Mouse (Mus musculus): ENCODE results near the gene Unc5c. TPM values are rescaled to one million over a fixed set of nuclear protein-coding genes. Genes with fewer than 3 reads are reported as not detected.
A peak's percentile ranks its signal among the peaks of the same experiment; 100 is the strongest.

The Unc5c gene
- total RNA-seq, 2 experiments from 2014 or later = 40.6 to 44.4 TPM

GRCm38 (mm10) chr3:141804133-141804532 is 339.1 kb downstream of the Unc5c start:
- DNase-seq (ENCODE audit: low spot score in 2 of 2) = no peak

DNA sequence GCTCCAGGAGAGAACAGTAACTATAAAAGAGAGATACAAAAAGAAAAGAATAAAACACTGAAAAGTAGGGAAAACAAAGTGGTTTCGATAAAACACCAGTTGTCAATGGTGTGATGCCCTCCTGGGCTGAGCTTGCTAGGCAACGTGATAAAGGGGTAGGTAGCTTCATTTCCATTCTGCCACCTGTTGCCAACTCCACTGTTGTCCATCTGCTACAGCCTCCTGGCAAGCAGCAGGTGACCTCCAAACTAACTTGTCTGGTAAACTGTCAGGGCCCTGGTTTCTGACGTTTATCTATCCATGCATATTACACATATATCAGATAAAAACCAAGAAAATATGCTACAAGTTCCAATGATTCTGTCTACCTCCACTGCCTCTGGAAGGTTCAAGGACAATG is 344.6 kb downstream of the Unc5c start:
- no peak for DNase-seq (ENCODE audit: low spot score in 2 of 2)

DNA sequence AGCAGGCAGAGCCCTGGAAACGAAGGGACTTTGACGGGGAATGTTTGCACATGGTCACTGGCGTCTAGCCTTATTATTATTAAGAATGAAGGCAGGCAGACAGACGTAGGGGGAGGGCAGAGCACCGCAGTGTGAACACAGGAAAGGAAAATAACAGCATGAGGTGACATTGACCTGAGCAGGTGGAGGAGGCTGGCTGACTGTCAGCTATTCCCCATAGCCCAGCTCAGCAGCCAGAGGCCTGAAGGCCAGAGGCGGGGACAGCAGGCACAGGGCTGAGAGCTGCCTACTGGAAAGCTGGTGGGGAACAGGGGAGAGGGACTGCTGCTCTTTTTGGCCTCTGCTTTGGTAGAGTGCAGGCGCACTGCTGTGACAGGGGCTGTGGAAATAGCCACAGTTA is 345.9 kb downstream of the Unc5c start:
- DNase-seq (ENCODE audit: low spot score in 2 of 2) = no peak

DNA sequence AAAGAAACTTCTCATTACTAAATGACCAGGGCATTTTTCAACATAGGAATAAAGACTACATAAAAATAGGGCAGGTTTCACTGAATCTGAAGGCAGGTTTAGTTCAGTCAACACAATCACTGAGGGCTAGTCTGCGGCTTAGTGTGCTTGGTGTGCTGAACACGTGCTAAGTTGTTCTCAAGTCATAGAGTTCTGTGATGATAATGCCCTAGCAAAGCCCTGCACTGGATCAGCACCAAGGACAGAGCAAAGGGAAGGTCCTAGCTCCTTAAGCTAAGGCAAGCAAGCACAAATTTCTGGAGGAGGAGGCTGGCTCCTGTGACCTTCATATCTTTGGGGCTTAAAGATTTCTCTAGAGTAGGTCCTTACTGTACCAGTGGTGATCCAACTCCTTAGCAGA is 346.3 kb downstream of the Unc5c start:
- no peak for DNase-seq (ENCODE audit: low spot score in 2 of 2)

DNA sequence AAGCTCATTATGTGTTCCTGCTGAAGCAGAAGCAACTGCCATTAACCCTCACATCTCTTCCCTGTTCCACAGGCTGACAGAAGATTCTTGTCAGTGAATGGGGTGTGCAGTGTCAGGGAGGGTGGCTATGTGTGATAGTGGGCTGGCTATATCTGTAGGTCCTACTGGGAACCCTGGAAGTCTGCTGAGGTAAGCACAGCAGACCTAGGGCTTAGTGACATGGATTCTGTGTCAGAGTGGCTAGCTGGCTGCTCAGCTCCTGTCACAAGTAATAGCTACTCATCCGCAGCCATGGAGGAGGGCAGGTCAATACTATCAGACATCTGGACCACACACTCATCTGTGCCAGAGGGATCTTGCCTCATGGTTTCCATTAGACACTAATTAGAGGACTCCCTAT is 349.8 kb downstream of the Unc5c start:
- DNase-seq (ENCODE audit: low spot score in 2 of 2) = no peak

- DNase-seq (ENCODE audit: low spot score in 2 of 2) = no peak
These were observed 353.7 kb downstream of the Unc5c start for GRCm38 (mm10) chr3:141818615-141819312.

- peak; percentile 16 to 46 for DNase-seq (ENCODE audit: low spot score in 2 of 2)
These were observed 354.4 kb downstream of the Unc5c start for GRCm38 (mm10) chr3:141819331-141819941.

- DNase-seq (ENCODE audit: low spot score in 2 of 2) = peak in 1 of 2 experiments; percentile 19
These were observed 363.3 kb downstream of the Unc5c start for GRCm38 (mm10) chr3:141828301-141828700.

- peak; percentile 62 to 89 for DNase-seq (ENCODE audit: low spot score in 2 of 2)
These were observed 366.1 kb downstream of the Unc5c start for GRCm38 (mm10) chr3:141831135-141831534.

GRCm38 (mm10) chr3:141838864-141839263 is 373.8 kb downstream of the Unc5c start:
- peak; percentile 30 to 66 for DNase-seq (ENCODE audit: low spot score in 2 of 2)

GRCm38 (mm10) chr3:141849206-141849605 is 384.2 kb downstream of the Unc5c start:
- no peak for DNase-seq (ENCODE audit: low spot score in 2 of 2)

DNA sequence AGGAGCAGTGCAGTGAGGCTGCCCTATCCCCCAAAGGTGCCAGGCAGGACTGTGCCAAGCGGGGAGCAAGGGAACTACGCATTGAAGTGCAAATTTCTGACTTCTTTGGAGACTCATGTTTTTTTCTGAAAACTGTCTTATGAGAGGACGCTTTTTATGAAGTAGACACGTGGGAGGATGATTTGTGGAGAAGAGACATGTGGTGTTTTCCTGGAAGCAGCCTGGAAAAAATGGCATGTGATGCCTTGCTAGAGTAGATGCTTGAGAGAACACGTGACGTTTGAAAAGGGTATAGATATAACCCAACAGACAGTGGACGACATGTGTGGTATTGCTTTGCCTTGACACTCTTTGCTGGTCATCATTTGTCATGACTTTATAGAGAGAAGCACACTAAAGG is 385.1 kb downstream of the Unc5c start:
- peak in 1 of 2 experiments; percentile 32 for DNase-seq (ENCODE audit: low spot score in 2 of 2)

DNA sequence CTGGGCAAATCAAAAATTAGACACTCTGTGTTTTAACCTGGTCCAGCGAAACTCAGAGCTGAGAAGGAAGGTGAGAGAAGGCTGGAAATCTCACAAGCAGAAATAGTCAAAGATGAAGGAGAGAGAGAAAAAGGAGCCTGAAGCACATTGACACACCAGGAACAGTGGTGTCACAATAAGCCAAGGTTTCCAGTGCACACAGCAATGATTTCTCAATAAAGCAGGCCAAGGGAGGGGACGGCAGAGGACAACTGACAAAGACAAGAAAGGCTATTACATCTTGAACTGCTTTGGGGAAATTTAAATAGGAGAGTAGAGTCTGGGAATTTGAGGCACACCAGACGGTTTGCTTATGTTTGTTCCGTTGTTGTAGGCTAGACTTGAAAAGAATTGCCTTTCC is 389.3 kb downstream of the Unc5c start:
- no peak for DNase-seq (ENCODE audit: low spot score in 2 of 2)

- no peak for DNase-seq (ENCODE audit: low spot score in 2 of 2)
These were observed 392.1 kb downstream of the Unc5c start for GRCm38 (mm10) chr3:141857123-141857522.

GRCm38 (mm10) chr3:141862816-141863461 is 397.9 kb downstream of the Unc5c start:
- peak; percentile 35 to 61 for DNase-seq (ENCODE audit: low spot score in 2 of 2)

DNA sequence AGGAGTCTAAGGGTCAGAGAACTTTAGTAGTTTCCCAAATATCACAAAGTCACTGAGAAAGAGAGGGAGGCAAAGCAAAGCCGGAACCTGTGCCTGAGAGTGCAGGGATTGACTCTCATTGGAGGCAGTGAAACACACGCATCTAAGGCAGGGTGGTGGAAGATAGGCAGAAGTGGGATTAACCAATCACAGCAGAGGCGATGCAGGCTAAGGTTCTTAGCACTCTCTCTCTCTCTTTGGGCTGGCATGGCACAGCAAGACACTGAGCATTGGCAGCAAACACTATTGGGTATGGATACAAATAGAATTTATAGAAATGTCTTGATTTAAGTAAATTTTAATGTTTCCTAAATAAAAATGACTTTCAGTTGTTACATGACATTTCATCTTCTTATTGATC is 406.8 kb downstream of the Unc5c start:
- DNase-seq (ENCODE audit: low spot score in 2 of 2) = no peak

GRCm38 (mm10) chr3:141872337-141873042 is 407.5 kb downstream of the Unc5c start:
- DNase-seq (ENCODE audit: low spot score in 2 of 2) = no peak

DNA sequence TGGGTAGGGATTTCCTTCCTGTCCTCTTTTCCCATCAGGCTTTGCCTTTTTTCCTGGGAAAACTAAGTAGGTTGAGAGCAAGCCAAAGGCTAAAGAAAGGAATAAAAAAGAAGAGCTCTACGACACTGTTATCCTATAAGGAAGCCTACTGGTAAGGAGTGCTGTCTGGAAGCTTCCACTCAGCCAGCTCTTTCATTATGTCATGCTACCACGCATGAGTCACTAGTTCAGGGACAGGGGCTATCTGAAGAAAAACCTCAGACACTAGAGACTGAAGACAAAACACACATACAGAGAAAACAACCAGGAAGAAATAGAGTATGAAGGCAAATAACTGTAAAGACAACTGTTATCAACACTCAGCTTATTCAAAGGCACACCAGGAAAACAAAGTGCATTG is 417.5 kb downstream of the Unc5c start:
- DNase-seq (ENCODE audit: low spot score in 2 of 2) = no peak

- DNase-seq (ENCODE audit: low spot score in 2 of 2) = no peak
These were observed 419.2 kb downstream of the Unc5c start for GRCm38 (mm10) chr3:141884190-141884589.

Data from layer of hippocampus, adult 18-20 months (tissue).